Mouse (Mus musculus) mature B cell (primary cell): ENCODE measurements at regions not wholly inside any gene's neighbourhood (a gene's known extent, or its start where the extent isn't known, plus 50 kb on each side); places are given as distances from the start of the nearest gene placed in this dataset.

ENCODE experiments used
- in situ Hi-C: fragments of 300-500 bp; cut with MboI; formaldehyde crosslinking; loops from 2 replicates; pipeline ENCODE4 v1.14.3; 2019

DNA sequence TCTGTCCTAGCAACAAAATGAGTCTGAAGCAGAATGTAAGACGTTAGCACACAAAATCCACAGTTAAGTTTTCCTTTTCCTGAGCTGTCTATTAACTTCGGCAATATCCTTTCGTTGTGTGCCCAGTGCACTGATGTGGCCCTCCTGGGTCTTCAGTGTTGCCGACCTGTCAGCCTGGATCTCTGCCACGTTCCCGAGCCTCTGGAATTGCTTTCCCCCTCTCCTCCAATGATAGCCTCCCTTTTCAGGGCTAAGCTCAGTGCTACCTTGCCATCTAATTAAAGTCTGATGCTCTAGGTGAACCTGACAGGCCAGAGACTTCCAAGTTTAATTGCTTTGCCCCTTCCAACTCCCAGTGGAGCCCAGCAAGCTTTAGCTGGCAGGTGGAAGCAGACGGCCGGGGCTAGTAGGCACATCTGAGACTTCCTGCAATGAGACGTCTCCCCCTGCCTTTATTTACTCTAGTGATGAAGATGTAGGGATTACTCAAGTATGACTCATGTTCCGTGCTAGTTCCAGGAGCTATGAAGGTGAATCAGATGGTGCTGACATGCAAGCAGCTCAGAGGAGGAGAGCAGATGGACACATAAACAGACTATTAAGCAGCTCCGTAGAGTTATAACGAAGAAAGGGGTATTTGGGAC is 894.3 kb upstream of the Car8 start:
- in situ Hi-C loops = loop anchor here (10.0 to 25.0 kb wide), 2 partner anchors 404 to 632 kb away; no protein-coding TSS in a partner anchor

DNA sequence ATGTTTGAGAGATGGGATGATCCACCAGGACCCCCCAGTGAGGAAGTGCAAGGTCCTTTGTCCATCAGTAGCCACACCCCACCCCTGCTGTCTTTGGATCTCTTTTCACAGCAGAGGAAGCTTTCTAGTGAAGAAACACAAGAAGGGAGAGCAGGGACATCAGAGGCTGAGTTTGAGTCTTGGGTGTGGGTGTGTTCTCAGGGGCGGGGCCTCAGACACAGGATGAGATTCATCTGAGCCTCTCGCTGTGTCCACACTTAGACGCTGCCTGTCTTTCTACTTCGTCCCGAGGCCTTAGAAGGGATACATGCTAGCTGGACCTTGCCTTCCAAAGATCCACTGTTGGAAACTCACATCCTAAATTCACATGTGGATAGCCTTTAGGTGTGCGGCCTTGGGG is 893.5 kb upstream of the Car8 start:
- in situ Hi-C loops = loop anchor here (10.0 to 25.0 kb wide), 2 partner anchors 405 to 632 kb away; no protein-coding TSS in a partner anchor

DNA sequence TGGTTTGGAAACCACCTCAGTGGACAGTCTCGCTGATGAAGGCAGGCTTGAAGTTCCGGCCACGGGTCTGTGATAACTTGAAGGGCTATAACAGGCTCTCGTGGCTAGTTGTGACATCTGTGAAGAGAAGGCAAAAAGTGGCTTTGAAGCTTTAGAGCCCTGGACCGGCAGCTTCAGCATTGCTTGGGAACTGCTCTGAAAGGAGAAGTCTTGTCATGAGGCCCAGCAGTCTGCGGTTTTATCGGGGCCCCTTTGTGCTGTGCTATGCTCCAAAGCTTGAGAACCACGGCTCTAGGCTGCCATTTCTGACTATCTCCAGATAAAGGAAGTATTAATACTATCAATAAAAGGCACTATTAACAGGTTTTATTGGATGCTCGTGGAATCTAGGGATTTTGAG is 892.8 kb upstream of the Car8 start:
- in situ Hi-C loops = loop anchor here (10.0 to 25.0 kb wide), 2 partner anchors 406 to 633 kb away; no protein-coding TSS in a partner anchor

DNA sequence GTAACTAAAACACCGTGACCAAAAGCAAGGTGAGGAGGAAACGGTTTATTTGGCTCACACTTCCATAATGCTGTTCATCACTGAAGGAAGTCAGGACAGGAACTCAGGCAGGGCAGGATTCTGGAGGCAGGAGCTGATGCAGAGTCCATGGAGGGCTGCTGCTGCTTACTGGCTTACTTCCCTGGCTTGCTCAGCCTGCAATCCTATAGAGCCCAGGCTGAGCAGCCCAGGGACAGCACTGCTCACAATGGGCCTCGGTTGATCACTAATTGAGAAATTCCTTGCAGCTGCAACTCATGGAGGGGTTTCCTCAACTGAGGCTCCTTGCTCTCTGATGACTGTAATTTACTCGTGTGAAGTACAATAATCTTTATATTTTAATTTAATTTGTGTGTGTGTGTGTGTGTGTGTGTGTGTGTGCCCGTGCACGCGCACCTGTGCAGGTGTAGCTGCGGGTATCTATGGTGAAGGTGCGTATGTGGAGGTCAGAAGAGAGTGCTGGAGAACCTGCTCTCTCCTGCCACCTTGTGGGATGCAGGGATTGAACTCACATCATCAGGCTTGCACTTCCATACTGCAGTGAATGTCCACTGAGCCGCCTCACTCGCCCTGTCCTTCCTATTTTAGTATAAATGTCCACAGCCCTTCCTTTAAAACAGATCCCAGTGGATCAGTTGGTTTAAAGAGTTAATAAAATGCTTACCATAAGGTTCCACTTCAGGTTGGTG is 886.6 kb upstream of the Car8 start:
- in situ Hi-C loops = loop anchor here (25.0 kb wide), 1 partner anchor 412 kb away; no protein-coding TSS in a partner anchor

DNA sequence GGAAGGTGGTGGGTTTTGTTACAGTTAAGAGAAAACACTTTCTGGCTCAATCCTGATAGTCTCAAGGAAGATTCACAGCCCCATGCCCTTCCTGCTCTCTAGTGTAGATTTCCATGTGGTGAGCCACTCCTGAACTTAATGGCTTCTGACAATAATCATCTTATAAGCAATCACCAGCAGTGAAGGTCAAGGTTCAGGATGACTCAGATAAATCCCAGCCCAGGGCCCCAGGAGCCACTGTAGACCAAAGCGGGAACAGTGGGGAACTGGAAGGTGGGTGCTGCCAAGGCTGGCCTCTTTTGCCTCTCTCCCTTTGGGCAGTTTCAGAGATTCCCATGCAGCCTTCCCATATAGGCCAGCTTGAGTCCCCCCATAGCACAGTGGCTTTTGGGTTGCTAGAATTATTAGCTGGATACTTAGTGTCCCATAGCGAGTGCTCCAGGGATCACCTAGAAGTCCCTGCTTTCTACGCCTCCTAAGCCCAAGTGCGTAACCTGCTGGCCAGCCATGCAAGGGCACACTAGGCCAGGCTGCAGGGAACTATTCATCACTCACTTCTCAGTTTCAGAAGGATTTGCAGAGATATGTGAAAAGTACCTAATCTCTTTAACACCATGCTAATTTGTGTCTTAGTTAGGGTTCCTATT is 885.9 kb upstream of the Car8 start:
- in situ Hi-C loops = loop anchor here (25.0 kb wide), 1 partner anchor 413 kb away; no protein-coding TSS in a partner anchor

DNA sequence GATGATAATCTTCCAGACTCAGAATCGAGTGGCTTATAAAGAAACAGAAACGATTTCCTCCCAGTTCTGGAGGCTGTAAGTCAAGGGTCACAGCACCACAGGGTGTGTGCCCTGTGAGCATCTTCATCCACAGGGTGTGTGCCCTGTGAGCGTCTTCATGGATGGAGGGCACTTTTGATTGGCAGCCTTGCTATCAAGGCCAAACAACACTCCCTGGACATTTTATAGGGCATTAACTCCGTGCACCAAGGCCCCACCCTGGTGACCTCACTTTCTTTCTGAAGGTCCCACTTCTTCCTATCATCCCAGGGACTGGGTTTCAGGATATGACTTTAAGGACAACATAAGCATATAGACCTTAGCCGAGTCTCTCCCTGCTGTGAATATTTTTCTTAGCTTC is 885.3 kb upstream of the Car8 start:
- in situ Hi-C loops = no loop called here

DNA sequence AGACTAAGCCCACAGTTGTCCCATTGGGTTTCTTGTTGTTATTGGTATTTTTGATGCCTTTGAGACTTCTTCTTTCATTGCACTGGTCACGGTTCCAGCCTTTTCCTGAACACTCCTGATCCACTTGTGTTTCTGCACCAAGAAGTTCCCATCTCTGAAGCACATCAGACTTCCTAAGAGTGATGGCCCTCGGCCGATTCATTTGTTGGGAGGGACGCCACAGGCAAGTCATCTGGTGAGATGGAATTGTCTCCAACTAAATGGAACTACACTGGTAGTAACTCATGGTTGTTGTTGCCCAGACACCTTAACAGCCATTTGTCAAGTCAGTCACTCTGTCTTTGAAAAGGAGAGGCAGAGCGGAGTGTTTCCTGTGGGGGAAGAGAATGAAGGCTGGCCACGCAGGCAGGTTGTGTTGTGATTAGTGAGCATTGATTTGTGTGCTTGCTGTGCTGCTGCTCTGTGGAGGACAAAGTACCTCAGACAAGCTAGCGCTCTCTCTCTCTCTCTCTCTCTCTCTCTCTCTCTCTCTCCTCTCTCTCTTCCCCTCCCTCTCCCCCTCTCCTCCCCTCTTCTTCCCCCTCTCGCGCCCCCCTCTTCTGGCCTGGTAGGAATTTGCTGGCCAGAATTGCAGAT is 884.7 kb upstream of the Car8 start:
- in situ Hi-C loops = no loop called here

DNA sequence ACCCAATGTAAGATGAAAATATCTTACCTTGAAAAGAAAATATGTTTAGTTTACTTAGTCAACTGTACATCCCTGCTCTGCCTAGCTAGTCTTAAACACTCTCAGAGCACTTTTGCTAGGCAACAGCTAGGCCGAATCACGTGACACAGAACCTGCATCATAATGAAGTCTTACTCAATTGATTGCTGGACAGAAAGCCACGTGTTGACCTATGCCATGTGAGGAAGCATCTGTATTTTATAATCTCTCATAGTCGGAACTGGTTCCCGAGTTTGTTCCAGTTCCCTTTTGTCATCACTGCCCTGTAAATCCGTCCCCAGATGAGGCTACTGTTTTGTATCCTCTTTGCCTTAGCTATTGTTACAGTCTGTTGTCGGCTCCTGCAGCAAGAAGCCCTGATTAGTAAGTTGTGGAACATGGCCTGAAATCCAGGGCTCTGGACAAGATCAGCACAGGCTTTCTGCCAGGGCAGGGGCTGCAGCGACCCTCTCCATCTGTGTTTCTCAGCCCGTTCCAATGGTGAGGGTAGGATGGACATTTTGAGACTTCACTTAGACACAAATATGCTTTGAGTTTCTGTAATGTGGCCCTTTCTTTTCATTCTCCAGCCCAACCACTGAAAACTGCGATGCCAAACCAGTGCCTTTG is 883.9 kb upstream of the Car8 start:
- in situ Hi-C loops = no loop called here

DNA sequence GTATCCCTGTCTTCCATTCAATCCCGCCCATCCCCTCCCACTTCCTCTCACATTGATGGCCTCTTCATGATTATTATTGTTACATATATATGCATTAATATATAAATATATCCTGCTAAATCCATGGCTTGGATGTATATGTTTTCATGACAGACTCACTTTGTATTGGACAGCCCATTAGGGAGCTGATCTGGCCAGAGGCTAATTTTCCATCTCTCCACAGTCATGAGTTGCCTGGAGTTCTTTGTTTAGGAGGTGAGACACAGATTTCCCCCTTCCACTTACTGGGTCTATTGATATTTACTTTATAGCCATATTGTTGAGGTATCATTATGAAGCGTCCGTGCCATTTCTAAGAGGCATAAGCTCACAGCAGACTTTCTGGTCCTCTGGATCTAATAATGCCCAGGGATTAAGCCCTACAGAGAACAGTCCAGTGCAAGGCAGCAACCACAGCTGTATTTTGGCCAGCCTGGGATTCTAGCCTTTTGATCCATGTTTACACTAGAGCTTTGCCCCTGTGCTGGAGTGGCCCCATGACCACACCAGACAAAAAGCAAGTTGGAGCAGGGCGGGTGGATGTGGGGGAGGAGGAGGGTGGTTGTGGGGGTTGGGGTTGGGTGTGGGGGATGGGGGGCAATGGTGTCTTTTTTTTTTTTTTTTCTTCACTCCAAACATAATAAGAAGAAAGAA is 878.3 kb upstream of the Car8 start:
- in situ Hi-C loops = no loop called here

DNA sequence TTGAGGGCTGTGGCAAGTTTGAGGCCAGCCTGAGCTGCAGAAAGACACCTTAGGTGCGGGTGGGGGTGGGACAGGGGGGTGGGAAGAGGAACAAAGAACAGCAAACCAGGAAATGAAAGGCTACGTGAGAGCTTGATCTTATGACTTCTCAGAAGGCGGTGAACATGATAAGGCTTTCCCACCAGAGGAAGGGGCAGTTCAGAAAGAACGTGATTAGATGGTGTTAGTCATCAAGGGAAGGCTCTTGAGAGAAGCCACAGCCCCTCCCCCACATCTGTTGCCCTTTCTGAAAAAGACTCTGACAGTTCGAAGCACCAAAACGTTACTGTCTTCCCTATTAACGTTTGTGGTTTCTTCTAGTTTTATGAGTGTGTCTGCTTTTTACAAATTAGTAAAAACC is 877.0 kb upstream of the Car8 start:
- in situ Hi-C loops = no loop called here

DNA sequence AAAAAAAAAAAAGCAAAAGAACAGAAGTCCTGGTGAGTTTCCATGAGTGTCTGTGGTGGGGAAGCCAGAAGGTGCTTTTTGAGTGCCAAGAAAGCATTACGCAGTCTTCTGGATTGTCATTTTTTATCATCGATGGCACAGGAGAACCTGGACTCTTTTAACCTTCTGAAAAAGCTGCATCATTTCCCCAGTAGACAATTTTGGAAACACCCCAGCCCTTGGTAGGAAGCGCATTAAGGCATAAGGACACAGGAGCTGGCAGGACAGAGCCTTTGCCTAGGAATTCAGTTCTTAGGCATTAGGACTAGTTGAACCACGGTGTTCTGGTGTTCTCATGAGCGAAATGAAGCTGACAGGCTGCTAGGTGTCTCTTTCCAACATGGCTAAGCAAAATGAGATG is 875.1 kb upstream of the Car8 start:
- in situ Hi-C loops = no loop called here

DNA sequence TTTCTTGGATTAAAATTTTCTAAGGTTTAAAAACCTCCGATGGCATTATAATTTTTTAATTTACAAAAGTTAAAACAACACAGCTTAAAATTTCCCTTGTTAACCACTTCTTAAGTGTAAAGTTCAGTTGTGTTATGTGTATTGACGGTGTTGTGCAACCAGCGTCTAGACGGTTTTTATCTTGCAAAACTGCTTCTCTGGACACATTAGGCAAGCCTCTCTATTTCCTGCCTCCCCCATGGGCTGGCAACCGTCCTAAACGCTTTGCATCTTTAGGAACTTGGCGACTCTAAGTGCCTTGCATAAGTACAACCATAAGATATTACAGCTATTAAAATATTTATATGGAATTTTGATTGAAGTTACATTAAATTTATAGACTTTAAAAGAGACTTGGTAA is 871.5 kb upstream of the Car8 start:
- in situ Hi-C loops = no loop called here

DNA sequence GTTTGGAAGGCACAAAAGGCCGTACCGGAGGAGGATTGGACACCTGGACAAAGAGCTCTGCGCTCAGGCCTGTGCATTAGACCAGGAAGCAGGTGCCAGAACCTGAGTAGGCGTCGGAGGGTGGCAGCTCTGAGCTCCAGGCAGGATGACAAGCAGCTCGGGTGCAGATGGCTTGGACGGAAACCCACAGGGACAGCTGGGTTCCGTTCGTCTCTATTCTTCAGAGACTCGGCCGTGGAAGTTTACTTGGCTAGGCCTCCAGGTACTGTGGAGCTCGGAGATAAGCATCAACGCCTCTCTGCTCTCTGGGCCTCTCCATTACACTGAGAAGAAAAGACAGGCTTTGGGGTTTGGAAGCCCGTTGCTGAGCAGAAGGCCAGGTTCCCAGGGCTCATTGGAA is 868.5 kb upstream of the Car8 start:
- in situ Hi-C loops = no loop called here

DNA sequence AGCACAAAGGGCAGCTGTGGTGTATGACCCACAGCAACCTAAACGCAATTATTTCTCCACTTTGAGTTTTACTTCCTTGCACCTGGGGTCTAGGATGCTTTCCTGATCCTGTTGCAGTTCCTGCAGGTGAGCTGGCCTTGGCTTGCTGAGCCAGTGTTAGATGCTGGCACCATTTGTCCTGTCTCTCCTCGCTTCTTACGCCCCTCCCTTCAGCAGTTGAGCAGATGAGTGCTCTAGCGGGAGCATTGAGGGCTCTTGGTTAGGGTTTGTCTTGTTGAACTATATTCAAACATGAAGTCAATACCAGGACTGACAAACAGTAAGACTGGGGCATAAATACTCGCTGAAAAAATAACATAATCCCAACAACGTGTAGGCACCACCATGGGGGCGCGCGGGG is 867.9 kb upstream of the Car8 start:
- in situ Hi-C loops = no loop called here

DNA sequence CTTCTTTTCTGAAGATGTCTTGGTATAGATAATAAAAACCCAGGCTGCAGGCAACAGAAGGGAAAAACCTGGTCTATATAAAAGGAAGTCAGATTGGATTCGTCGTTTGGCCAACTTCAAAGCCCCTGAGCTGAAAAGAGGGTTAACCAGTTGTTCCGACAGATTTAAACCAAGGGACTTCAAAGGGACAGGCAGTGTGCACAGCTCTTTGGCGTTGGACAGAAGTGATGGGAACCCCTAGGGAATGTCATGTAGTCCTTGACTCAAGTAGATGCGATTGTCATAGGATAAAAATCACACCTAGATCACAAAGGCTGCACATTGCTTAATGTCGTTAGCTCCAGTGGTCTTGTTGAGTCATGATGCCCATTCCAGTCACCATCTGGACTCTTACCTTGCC is 865.8 kb upstream of the Car8 start:
- in situ Hi-C loops = no loop called here

DNA sequence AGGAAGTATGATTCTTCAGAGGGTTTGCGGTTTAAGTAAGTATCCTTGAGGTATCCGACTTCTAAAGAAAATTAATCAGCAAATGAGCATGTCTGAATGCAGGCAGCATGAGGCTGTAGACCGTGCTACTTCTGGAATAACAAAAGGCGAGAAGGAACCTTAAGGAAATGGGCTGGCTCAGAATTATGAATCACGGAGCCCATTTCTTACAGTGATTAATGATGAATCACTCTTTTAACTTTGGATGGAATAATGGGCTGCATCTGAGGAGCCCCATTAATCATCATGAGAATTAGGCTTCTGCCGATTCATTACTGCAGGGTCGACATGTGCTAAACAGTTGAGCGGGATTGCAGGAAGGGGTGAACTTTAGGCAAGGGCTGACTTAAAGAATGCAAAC is 865.1 kb upstream of the Car8 start:
- in situ Hi-C loops = no loop called here

DNA sequence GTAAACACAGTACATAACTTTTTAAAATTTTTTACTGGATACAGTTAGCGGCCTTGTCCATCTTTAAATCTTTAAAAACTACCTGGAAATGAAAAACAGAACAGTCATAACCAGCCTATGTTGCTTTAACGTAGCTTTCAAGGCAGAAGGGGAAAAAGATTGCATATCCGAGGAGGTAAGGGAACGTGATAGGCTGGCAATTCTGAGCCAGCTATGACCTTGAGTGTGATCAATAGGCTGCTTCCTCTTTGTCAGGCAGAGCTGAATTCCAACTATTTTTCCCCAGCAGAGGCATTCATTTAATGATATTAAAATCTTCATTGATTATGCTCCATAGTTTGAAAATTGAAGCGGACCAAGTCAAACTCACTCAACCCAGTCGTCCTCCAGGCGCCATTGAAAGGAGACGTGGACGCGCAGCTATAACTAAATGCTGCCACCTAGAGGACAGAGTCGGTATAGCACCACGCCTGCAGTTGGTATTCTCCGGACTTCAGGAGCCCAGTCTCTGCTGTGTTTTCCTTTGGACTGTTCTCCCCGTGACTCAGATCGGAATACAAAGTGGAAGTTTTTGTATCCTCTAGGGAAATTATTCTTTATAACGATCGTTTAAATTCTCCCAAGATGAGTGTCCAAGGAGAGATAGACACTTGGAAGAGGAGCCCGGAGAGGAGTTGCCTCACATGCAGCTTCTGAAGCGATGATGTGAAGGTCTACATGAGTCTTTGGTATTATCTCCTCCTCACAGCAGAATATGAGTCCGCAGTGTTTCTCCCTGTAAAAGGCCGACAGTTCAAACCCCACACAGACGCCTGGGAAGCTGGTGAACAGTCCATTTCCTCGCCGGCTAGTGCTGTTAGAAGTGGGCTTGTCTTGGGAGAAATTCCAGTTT is 858.2 kb upstream of the Car8 start:
- in situ Hi-C loops = loop anchor here (10.0 to 25.0 kb wide), 2 partner anchors 502 to 735 kb away; no protein-coding TSS in a partner anchor

DNA sequence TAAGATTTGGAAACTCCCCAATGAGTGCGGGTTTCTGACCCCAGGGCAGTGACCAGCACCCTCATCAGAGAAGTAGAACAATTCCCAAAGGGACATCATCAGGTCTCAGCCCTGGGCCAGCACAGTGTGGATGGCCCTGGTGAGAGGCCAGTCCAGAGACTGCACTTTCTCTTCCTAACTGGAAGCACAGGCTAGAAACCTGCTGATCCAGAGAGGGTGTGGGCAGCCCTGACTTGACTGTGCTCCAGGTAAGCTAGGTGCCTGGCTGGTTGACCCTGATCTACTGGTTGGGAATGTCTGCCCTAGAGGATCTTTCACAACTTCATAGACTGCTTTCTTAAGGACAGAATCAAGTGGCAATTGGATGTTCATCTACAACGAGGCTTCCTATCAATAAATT is 857.4 kb upstream of the Car8 start:
- in situ Hi-C loops = loop anchor here (10.0 to 25.0 kb wide), 2 partner anchors 501 to 734 kb away; no protein-coding TSS in a partner anchor

DNA sequence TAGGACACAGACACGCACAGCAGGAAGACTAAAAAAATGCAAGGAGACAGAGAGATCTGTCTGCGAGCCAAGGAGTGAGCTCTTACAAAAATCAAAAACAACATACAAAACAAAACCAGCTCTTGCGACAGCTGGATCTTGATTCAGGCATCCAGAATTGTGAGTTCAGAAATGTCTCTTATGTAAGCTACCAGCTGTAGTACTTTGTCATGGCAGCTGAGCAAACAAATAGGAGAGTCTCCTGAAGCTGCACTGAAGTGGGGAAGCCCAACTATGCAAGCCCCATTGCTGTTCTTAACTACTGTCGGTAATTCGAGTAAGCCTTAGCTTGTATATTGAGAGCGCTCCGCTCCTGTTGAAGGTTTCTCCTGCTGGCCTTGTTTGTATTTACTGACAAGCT is 856.8 kb upstream of the Car8 start:
- in situ Hi-C loops = loop anchor here (10.0 to 25.0 kb wide), 2 partner anchors 501 to 733 kb away; no protein-coding TSS in a partner anchor

DNA sequence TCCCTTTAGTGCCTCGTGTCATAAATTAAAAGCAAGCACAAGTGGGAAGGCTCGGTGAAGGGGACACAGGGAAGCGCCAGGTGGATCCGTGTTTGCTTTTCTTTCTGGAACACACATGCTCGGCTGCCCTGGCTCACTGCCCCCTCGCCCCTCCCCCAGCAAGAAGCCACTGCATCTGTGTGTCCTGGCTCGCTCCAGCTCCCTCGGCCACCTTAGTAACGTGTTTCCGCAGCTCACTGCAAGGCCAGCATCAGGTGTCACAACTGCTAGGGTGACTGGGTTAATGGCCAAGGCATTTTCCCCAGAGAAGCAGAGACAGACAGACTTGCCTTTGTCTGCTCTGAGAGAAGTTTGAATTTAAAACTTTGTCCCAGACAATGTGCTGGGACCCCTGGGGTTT is 855.7 kb upstream of the Car8 start:
- in situ Hi-C loops = loop anchor here (10.0 to 25.0 kb wide), 2 partner anchors 500 to 732 kb away; no protein-coding TSS in a partner anchor
